Mouse (Mus musculus) erythroid progenitor cell, adult 5-6 weeks (primary cell): ENCODE measurements around the gene Rheb. TPM values are rescaled to one million over a fixed set of nuclear protein-coding genes. Genes with fewer than 3 reads are reported as not detected.
"Not testable (repeated sequence)": the region's sequence is repeated elsewhere in the genome, so short reads cannot be mapped to it uniquely, and the experiment has no call there.

ENCODE experiments used
- ATAC-seq: replicated peaks from 2 replicates; pipeline ENCODE4 v1.8.0; 2016; ENCODE audit warnings: moderate number of reproducible peaks, mild to moderate bottlenecking, moderate TSS enrichment, inconsistent platforms; ENCODE audit not compliant: poor library complexity, low FRiP score, severe bottlenecking
- total RNA-seq, 2 experiments: library from RNA; stranded (forward) in 1 of 2; stranded (reverse) in 1 of 2; fragments of 150-400 nt in 1 of 2; fragments of 186-747, 209-891 nt in 1 of 2; gene quantifications; 2 replicates each; pipeline versions ENCODE4 v1.2.3 to v1.2.4; 2015 to 2017; ENCODE audit warnings: low replicate concordance in 2 of 2

Gene Rheb
- total RNA-seq, 2 experiments from 2014 or later = 37.6 to 70.8 TPM

GRCm38 (mm10) chr5:24801841-24802624 is 40.4 kb downstream of the Rheb start:
- no peak for ATAC-seq

DNA sequence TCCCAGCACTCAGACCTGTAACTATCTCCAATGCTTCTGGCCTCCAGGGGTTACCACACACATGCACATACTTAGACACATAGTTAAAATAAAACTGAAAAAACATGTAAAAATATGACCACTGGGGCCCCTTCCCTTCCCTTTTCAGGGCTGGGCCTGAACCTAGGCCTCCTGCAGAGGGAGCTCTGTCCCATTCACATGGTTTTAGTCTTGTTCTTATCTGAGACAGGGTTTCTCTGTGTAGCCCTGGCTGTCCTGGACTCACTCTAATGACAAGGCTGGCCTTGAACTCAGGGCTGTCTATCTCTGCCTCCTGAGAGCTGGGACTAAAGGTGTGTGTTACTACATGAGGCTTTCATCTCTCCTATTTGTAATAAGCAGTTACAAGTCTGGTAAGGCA is 42.0 kb downstream of the Rheb start:
- no peak for ATAC-seq

GRCm38 (mm10) chr5:24798639-24799038 is 43.8 kb downstream of the Rheb start:
- no peak for ATAC-seq

- ATAC-seq = no peak
Observed at GRCm38 (mm10) chr5:24797858-24798257, 44.6 kb downstream of the Rheb start.

DNA sequence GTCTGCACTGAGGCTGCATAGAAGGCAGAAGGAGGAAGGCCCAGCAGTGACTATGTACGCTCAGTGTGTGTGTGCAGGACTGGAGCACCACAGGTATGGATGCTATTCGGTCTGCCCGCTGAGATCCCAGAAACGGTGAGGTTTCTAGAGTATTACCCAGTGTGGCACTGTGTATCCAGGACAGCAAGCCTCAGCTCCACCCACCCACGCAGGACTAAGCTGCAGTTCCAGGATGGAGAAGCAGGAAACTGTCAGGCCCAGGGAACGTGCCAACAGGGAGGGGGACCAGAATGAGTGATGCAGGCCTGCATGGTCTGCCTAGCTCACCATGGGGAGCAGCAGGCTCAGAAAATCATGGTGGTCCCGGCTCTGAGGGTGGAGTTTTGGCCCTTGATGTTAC is 49.5 kb downstream of the Rheb start:
- ATAC-seq = no peak

DNA sequence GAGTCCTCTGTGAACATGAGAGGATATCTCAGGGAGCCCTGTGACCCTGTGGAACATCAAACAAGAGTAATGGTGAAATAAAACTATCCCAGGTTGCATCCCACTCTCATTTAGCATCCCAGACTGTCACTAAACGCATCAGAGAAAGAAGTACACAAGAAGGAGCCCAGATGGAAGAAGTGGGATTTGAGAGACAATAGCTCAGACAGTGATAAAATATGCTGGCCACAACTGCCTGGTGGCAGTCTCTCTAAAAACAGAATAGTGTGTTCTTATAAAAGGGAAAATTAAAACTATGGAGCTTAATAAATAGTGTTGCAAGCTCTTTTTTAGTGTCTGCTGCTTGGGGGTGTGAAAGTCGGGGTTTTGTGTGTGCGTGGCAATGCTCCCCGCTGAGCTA is 59.5 kb downstream of the Rheb start:
- no peak for ATAC-seq

GRCm38 (mm10) chr5:24781048-24781447 is 61.4 kb downstream of the Rheb start:
- ATAC-seq = no peak

GRCm38 (mm10) chr5:24779881-24780512 is 62.4 kb downstream of the Rheb start:
- ATAC-seq = peak; percentile 46; the same call in 1 of the 2 replicates

DNA sequence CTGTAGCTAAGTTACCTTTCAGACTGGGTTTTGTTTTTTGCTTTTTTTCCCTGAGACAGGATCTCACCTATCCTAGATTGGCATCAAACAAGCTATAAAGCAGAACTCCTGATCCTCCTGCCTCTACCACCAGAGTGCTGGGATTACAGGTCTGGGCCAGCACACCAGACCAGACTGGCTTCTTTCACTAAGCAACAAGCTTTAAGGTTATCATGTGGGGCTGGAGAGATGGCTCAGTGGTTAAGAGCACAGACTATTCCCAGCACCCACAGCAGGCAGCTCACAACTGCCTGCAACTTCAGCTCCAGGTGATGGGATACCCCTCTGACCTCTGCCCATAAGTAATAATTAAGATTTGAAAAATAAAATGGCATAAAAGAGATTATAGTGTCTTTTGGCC is 63.1 kb downstream of the Rheb start:
- ATAC-seq = no peak

DNA sequence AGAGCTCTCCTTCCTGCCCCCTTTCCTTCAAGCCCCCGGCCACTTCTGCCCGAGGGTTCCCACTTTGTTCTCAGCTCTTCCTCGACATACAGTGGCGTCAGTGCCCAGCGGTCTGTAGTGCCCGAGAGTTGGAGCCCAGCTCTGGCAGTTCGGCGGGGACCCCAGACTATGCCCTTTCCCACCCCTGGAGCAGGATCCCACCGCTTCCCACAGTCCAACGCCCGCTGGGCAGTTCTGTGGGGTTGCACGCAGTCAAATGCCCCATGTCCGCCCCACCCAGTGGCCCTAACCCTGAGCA is 63.6 kb downstream of the Rheb start:
- ATAC-seq = no peak

DNA sequence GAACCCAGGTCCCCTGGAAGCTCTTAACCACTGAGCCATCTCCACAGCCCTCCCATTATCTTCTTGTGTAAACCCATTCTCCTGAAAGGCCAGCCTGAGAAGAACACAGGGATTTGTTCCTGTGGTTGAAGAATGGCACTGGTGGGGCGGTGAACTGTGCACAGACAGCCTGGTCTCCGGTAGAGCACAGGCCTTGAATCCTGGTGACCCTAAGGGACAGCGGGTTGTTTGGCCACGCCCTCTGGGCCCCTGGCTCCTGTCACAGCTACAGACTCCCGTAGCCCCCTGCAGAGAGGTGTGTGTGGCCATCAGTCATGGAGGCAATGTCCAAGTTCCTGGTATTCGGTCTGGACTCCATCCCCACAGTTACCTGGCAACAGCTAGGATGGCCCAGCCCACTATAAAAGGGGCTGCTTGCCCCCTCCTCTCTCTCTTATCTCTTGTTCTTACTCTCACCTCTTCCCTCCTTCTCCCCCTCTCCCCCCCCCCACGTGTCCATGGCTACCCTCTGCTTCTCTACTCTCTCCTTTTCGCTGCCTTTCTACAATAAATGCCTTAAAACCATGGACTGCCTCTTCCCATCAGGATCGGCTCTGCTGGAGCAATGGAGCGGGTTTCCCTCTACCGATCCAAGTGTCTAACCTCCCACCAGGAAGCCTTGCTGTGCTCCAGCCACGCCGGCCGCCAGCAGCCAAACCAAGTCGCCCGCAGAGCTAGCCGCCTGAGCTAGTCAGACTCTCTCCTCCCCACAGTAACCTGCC is 64.2 kb downstream of the Rheb start:
- no peak for ATAC-seq

- ATAC-seq = no peak
Observed at GRCm38 (mm10) chr5:24776681-24777080, 65.7 kb downstream of the Rheb start.

DNA sequence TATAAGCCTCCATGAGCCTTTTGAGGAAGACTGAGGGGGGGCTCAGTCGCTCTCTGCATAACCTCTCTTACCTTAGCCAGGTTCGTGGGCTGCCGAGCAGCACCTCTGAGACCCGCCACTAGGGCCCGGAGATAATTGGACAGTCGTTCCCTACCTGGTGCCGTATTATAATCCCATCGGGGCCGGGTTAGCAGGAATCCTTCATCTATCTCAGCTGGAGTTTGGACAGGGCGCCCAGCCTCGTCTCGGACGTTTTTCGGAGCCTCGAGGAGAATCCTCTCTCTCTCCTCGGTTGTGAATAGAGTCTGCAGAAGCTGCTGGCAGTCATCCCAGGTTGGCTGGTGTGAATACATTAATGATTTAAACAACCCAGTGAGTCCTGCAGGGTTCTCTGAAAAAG is 67.9 kb downstream of the Rheb start:
- ATAC-seq = not testable (repeated sequence)

GRCm38 (mm10) chr5:24757816-24758215 is 84.6 kb downstream of the Rheb start, which contains the start of gene Crygn:
Crygn (minus strand) TSS chr5:24758008.
- peak; percentile 49; the same call in 1 of the 2 replicates for ATAC-seq

- ATAC-seq = no peak
Observed at GRCm38 (mm10) chr5:24756931-24757330, 85.5 kb downstream of the Rheb start.

Other genes starting within 250 kb of the Rheb start
- not detected in 2 replicates for gene Smarcd3, start 218.2 kb downstream of the Rheb start, total RNA-seq (2015; ENCODE audit: low replicate concordance)
- gene Smarcd3, start 218.2 kb downstream of the Rheb start, total RNA-seq (2017; ENCODE audit: low replicate concordance) = not detected in 2 replicates
- gene Nub1, start 157.1 kb downstream of the Rheb start, total RNA-seq (2015; ENCODE audit: low replicate concordance) = 25.2 and 25.6 TPM in 2 replicates
- gene Nub1, start 157.1 kb downstream of the Rheb start, total RNA-seq (2017; ENCODE audit: low replicate concordance) = 24.0 and 29.8 TPM in 2 replicates
- not detected in 2 replicates for gene Wdr86, start 111.9 kb downstream of the Rheb start, total RNA-seq (2015; ENCODE audit: low replicate concordance)
- 5.4 TPM in 1 of 2 replicates, not detected in the other for gene Wdr86, start 111.9 kb downstream of the Rheb start, total RNA-seq (2017; ENCODE audit: low replicate concordance)
- gene Crygn, start 84.6 kb downstream of the Rheb start, total RNA-seq (2015; ENCODE audit: low replicate concordance) = 21.8 TPM in 1 of 2 replicates, not detected in the other
- gene Crygn, start 84.6 kb downstream of the Rheb start, total RNA-seq (2017; ENCODE audit: low replicate concordance) = not detected in 2 replicates